Mouse (Mus musculus): ENCODE results near the gene Arid1b. TPM values are rescaled to one million over a fixed set of nuclear protein-coding genes. Genes with fewer than 3 reads are reported as not detected.

Arid1b gene
- total RNA-seq, 1 experiment = 9.2 TPM

GRCm38 (mm10) chr17:5385694-5386093 lies 391.6 kb downstream of the Arid1b start:
- Histone ChIP-seq H3K9me3 (ENCODE audit: control insufficient read depth, insufficient read depth, low read depth, low read length) (no peaks in the 10 kb centered on the region), H3K4me1 (ENCODE audit: control insufficient read depth in 2 of 2, insufficient read depth in 2 of 2, low read length in 2 of 2, poor library complexity in 1 of 2) (peaks cover 0 to 12% of the 10 kb centered on the region in 2 experiments; a peak in 2 of 4 replicates), H3K36me3 (ENCODE audit: control insufficient read depth, insufficient read depth, low read length, poor library complexity, severe bottlenecking) (no peaks in the 10 kb centered on the region), H3K9ac (ENCODE audit: insufficient read depth, low read depth, low read length, poor library complexity, severe bottlenecking) (no peak overlapping the region), H3K4me3 (ENCODE audit: insufficient read depth in 1 of 2, low read depth in 1 of 2, low read length in 2 of 2, poor library complexity in 1 of 2, severe bottlenecking in 1 of 2) (no peak overlapping the region), H3K27ac (ENCODE audit: insufficient read depth, low read depth, low read length, poor library complexity, severe bottlenecking) (no peak overlapping the region)
- in situ Hi-C loops (cut with MboI; ENCODE audit: low sequenced_read_pairs in 2 of 2, unreplicated experiment in 2 of 2) = no loop called here
- DNase-seq (ENCODE audit: low read depth, low spot score) = no peak
- no peak for TF ChIP-seq MAFK (IDR thresholded peaks at IDR 0.05; ENCODE audit: insufficient read depth, low read depth, low read length)
- TF ChIP-seq HCFC1 (IDR thresholded peaks at IDR 0.05; ENCODE audit: borderline replicate concordance, insufficient read depth, low read length) = no peak
- TF ChIP-seq ZC3H11A (IDR thresholded peaks at IDR 0.05; ENCODE audit: borderline replicate concordance, low read depth, low read length) = no peak
- no peak for TF ChIP-seq CHD2 (IDR thresholded peaks at IDR 0.05; ENCODE audit: low read depth, low read length)
- TF ChIP-seq ZNF384 (IDR thresholded peaks at IDR 0.05; ENCODE audit: low read depth, low read length) = no peak

- TF ChIP-seq MAFK (IDR thresholded peaks at IDR 0.05; ENCODE audit: insufficient read depth, low read depth, low read length) (no peak), ZC3H11A (IDR thresholded peaks at IDR 0.05; ENCODE audit: borderline replicate concordance, low read depth, low read length) (no peak), CHD2 (IDR thresholded peaks at IDR 0.05; ENCODE audit: low read depth, low read length) (no peak), HCFC1 (IDR thresholded peaks at IDR 0.05; ENCODE audit: borderline replicate concordance, insufficient read depth, low read length) (no peak), ZNF384 (IDR thresholded peaks at IDR 0.05; ENCODE audit: low read depth, low read length) (no peak)
Observed at GRCm38 (mm10) chr17:5386885-5387545, 392.9 kb downstream of the Arid1b start.

GRCm38 (mm10) chr17:5388351-5388750 lies 394.2 kb downstream of the Arid1b start:
- no peak overlapping the region; a peak in 1 of 4 replicates for H3K4me3 ChIP-seq (ENCODE audit: insufficient read depth in 1 of 2, low read depth in 1 of 2, low read length in 2 of 2, poor library complexity in 1 of 2, severe bottlenecking in 1 of 2)
- TF ChIP-seq ZC3H11A (IDR thresholded peaks at IDR 0.05; ENCODE audit: borderline replicate concordance, low read depth, low read length) (no peak), CHD2 (IDR thresholded peaks at IDR 0.05; ENCODE audit: low read depth, low read length) (no peak), HCFC1 (IDR thresholded peaks at IDR 0.05; ENCODE audit: borderline replicate concordance, insufficient read depth, low read length) (no peak), ZNF384 (IDR thresholded peaks at IDR 0.05; ENCODE audit: low read depth, low read length) (no peak), MAFK (IDR thresholded peaks at IDR 0.05; ENCODE audit: insufficient read depth, low read depth, low read length) (no peak)
- in situ Hi-C loops (cut with MboI; ENCODE audit: low sequenced_read_pairs in 2 of 2, unreplicated experiment in 2 of 2) = no loop called here
- no peaks in the 10 kb centered on the region for H3K36me3 ChIP-seq (ENCODE audit: control insufficient read depth, insufficient read depth, low read length, poor library complexity, severe bottlenecking)
- H3K9me3 ChIP-seq (ENCODE audit: control insufficient read depth, insufficient read depth, low read depth, low read length) = no peaks in the 10 kb centered on the region
- no peak overlapping the region for H3K9ac ChIP-seq (ENCODE audit: insufficient read depth, low read depth, low read length, poor library complexity, severe bottlenecking)
- H3K4me1 ChIP-seq (ENCODE audit: control insufficient read depth in 2 of 2, insufficient read depth in 2 of 2, low read length in 2 of 2, poor library complexity in 1 of 2) = peaks cover 0 to 12% of the 10 kb centered on the region in 2 experiments; a peak in 2 of 4 replicates
- DNase-seq (ENCODE audit: low read depth, low spot score) = no peak
- H3K27ac ChIP-seq (ENCODE audit: insufficient read depth, low read depth, low read length, poor library complexity, severe bottlenecking) = no peak overlapping the region

More at GRCm38 (mm10) chr17:5386885-5387545, 392.9 kb downstream of the Arid1b start:
- Histone ChIP-seq H3K9me3 (ENCODE audit: control insufficient read depth, insufficient read depth, low read depth, low read length) (no peaks in the 10 kb centered on the region), H3K27ac (ENCODE audit: insufficient read depth, low read depth, low read length, poor library complexity, severe bottlenecking) (no peak overlapping the region), H3K36me3 (ENCODE audit: control insufficient read depth, insufficient read depth, low read length, poor library complexity, severe bottlenecking) (no peaks in the 10 kb centered on the region), H3K4me3 (ENCODE audit: insufficient read depth in 1 of 2, low read depth in 1 of 2, low read length in 2 of 2, poor library complexity in 1 of 2, severe bottlenecking in 1 of 2) (no peak overlapping the region; a peak in 1 of 4 replicates), H3K4me1 (ENCODE audit: control insufficient read depth in 2 of 2, insufficient read depth in 2 of 2, low read length in 2 of 2, poor library complexity in 1 of 2) (peaks cover 0 to 12% of the 10 kb centered on the region in 2 experiments; a peak in 2 of 4 replicates), H3K9ac (ENCODE audit: insufficient read depth, low read depth, low read length, poor library complexity, severe bottlenecking) (no peak overlapping the region)
- no peak for DNase-seq (ENCODE audit: low read depth, low spot score)
- in situ Hi-C loops (cut with MboI; ENCODE audit: low sequenced_read_pairs in 2 of 2, unreplicated experiment in 2 of 2) = no loop called here

GRCm38 (mm10) chr17:5390682-5391081 lies 396.6 kb downstream of the Arid1b start:
- TF ChIP-seq ZNF384 (IDR thresholded peaks at IDR 0.05; ENCODE audit: low read depth, low read length) (no peak), ZC3H11A (IDR thresholded peaks at IDR 0.05; ENCODE audit: borderline replicate concordance, low read depth, low read length) (no peak), HCFC1 (IDR thresholded peaks at IDR 0.05; ENCODE audit: borderline replicate concordance, insufficient read depth, low read length) (no peak), MAFK (IDR thresholded peaks at IDR 0.05; ENCODE audit: insufficient read depth, low read depth, low read length) (no peak), CHD2 (IDR thresholded peaks at IDR 0.05; ENCODE audit: low read depth, low read length) (no peak)
- no peak for DNase-seq (ENCODE audit: low read depth, low spot score)
- Histone ChIP-seq H3K36me3 (ENCODE audit: control insufficient read depth, insufficient read depth, low read length, poor library complexity, severe bottlenecking) (no peaks in the 10 kb centered on the region), H3K4me3 (ENCODE audit: insufficient read depth in 1 of 2, low read depth in 1 of 2, low read length in 2 of 2, poor library complexity in 1 of 2, severe bottlenecking in 1 of 2) (no peak overlapping the region), H3K4me1 (ENCODE audit: control insufficient read depth in 2 of 2, insufficient read depth in 2 of 2, low read length in 2 of 2, poor library complexity in 1 of 2) (peaks cover 0 to 12% of the 10 kb centered on the region in 2 experiments; a peak in 2 of 4 replicates), H3K9ac (ENCODE audit: insufficient read depth, low read depth, low read length, poor library complexity, severe bottlenecking) (no peak overlapping the region), H3K27ac (ENCODE audit: insufficient read depth, low read depth, low read length, poor library complexity, severe bottlenecking) (no peak overlapping the region), H3K9me3 (ENCODE audit: control insufficient read depth, insufficient read depth, low read depth, low read length) (no peaks in the 10 kb centered on the region)
- in situ Hi-C loops (cut with MboI; ENCODE audit: low sequenced_read_pairs in 2 of 2, unreplicated experiment in 2 of 2) = no loop called here

Measured in ES-E14 (cell line).